Mouse (Mus musculus) ES-E14 (cell line): ENCODE measurements around the gene Gm49337.

Source experiments
- CHD2 ChIP-seq: IDR thresholded peaks from 2 replicates; pipeline ENCODE4 v1.6.1; 2014; ENCODE audit warnings: mild to moderate bottlenecking, low read depth, low read length, inconsistent platforms
- HCFC1 ChIP-seq: IDR thresholded peaks from 2 replicates; pipeline ENCODE4 v1.6.1; 2012; ENCODE audit warnings: low read length, inconsistent platforms, borderline replicate concordance; ENCODE audit not compliant: insufficient read depth
- MAFK ChIP-seq: IDR thresholded peaks from 2 replicates; pipeline ENCODE4 v1.6.1; 2014; ENCODE audit warnings: mild to moderate bottlenecking, low read depth, low read length, inconsistent platforms; ENCODE audit not compliant: insufficient read depth
- ZC3H11A ChIP-seq: IDR thresholded peaks from 2 replicates; pipeline ENCODE4 v1.6.1; 2012; ENCODE audit warnings: low read depth, mild to moderate bottlenecking, inconsistent platforms, low read length, borderline replicate concordance

GRCm38 (mm10) chr4:116143891-116144717, 29.1 kb upstream of the Gm49337 start:
- TF ChIP-seq CHD2 = no peak
- TF ChIP-seq ZC3H11A = no peak
- no peak for TF ChIP-seq HCFC1
- TF ChIP-seq MAFK = no peak
